ENCODE assay signal across 8 mouse cellular contexts in the genomic region with DNA sequence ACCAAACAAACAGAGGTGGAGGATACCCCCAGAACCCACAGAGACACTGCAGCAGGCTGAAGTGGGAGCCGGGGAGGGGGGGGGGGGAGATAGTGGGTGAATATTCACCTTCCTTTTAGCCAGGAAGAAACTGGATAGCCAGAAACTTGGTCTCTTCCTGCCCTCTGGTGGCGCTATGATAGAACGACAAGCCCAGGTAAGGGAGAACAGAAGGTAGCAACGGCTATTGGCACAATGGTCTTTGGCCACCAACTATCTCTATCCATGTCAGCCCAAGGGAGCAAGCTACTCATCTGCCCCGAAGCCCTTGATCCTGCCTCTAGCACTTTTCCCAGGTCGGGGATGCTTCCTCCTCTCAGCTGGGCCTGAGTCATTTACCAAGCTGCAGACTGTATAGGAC. TPM values are rescaled to one million over a fixed set of nuclear protein-coding genes. Genes with fewer than 3 reads are reported as not detected.
A peak's percentile ranks its signal among the peaks of the same experiment; 100 is the strongest.
DNase-seq lines count a peak whose midpoint lies in the region; ATAC-seq lines count a peak whose summit lies in the region.

No protein-coding gene starts in this region.

- DNase-seq in embryo, embryonic 10 days (ENCODE audit: low spot score) = peak; percentile 67
- DNase-seq in embryo, embryonic 9.5 days (ENCODE audit: extremely low spot score) = no peak
- DNase-seq in ovary, postnatal 36 days (ENCODE audit: low spot score) = peak; percentile 8
- no peak for DNase-seq in ovary, postnatal 10 days (ENCODE audit: low spot score)
- DNase-seq in cerebellum, postnatal 25 days = peak; percentile 66 to 73
- peak; percentile 63 for DNase-seq in kidney, postnatal 14 days
- DNase-seq in thymus, postnatal 36 days = peak; percentile 39 to 42

- peak; percentile 78 for ATAC-seq in megakaryocyte progenitor cell, adult 5-6 weeks (replicated peaks; ENCODE audit: poor library complexity)

RNA-seq across cellular contexts. Expression of gene Trcg1, which starts 16.0 kb away (rescaled TPM):
- total RNA-seq in megakaryocyte progenitor cell, adult 5-6 weeks (2015) = not detected in 2 replicates
- not detected in 2 replicates for total RNA-seq in megakaryocyte progenitor cell, adult 5-6 weeks (2017)

RNA-seq across cellular contexts. Expression of gene 1700017B05Rik, which starts 42.1 kb away (rescaled TPM):
- total RNA-seq in megakaryocyte progenitor cell, adult 5-6 weeks (2015) = 33.8 and 42.4 TPM in 2 replicates
- 17.8 and 25.6 TPM in 2 replicates for total RNA-seq in megakaryocyte progenitor cell, adult 5-6 weeks (2017)

Comparison
In these comparisons a context has a peak if more than half of its experiments do, and no peak if none do; other contexts are left out.
1. DNase-seq: peak in embryo, embryonic 10 days (single experiment), ovary, postnatal 36 days (single experiment), cerebellum, postnatal 25 days (2 of 2), kidney, postnatal 14 days (single experiment) and thymus, postnatal 36 days (2 of 2); none in embryo, embryonic 9.5 days (single experiment) and ovary, postnatal 10 days (single experiment).